Comparison of ENCODE assay signal across 8 mouse cellular contexts in genomic region chr11:29514325-29514681, GRCm38 (mm10). TPM values are rescaled to one million over a fixed set of nuclear protein-coding genes. Genes with fewer than 3 reads are reported as not detected.
DNase-seq lines count a peak whose midpoint lies in the region; ATAC-seq and TF ChIP-seq lines count a peak whose summit lies in the region.

No protein-coding gene starts in this region.

- H3K9me3 ChIP-seq in heart, embryonic 16.5 days (replicated peaks; ENCODE audit: control insufficient read depth, low read length) = peaks cover 4% of the 10 kb centered on the region; the same call in 1 of the 2 replicates
- H3K9me3 ChIP-seq in hindbrain, embryonic 12.5 days (replicated peaks) = no peaks in the 10 kb centered on the region
- H3K9me3 ChIP-seq in midbrain, embryonic 11.5 days (ENCODE audit: control insufficient read depth, low read length) = no peaks in the 10 kb centered on the region

- no peak for DNase-seq in heart, postnatal 36 days
- no peak for DNase-seq in midbrain, embryonic 11.5 days (ENCODE audit: low spot score, missing footprints)
- no peak for DNase-seq in layer of hippocampus, adult 11-12 months (ENCODE audit: low spot score)
- DNase-seq in cerebellum, postnatal 4 days (ENCODE audit: low spot score in 2 of 2) = no peak

- TF ChIP-seq CTCF in bone marrow, adult 2 months (IDR thresholded peaks at IDR 0.05; ENCODE audit: control insufficient read depth, insufficient read depth, low read length) = no peak

- peaks cover 15% of the 10 kb centered on the region; the same call in 1 of the 2 replicates for H3K36me3 ChIP-seq in heart, embryonic 16.5 days (ENCODE audit: control insufficient read depth, insufficient read depth)
- peaks cover 10% of the 10 kb centered on the region for H3K36me3 ChIP-seq in hindbrain, embryonic 12.5 days
- H3K36me3 ChIP-seq in midbrain, embryonic 11.5 days (ENCODE audit: control insufficient read depth, insufficient read depth, low read length) = peaks cover 5% of the 10 kb centered on the region; the same call in 1 of the 2 replicates

- intact Hi-C loops in heart, postnatal 36 days (cut with DNase I) = no loop called here

- peak overlapping the region; percentile 74 for H3K4me2 ChIP-seq in heart, embryonic 16.5 days (ENCODE audit: low read depth, low read length)
- peak overlapping the region; percentile 68 for H3K4me2 ChIP-seq in hindbrain, embryonic 12.5 days (replicated peaks)
- peak overlapping the region; percentile 65 for H3K4me2 ChIP-seq in midbrain, embryonic 11.5 days

- H3K4me3 ChIP-seq in heart, embryonic 16.5 days (ENCODE audit: low read length) = peak overlapping the region; percentile 90
- H3K4me3 ChIP-seq in bone marrow, adult 2 months (replicated peaks; ENCODE audit: control insufficient read depth, low read depth, low read length) = peak overlapping the region; percentile 93
- peak overlapping the region; percentile 56 for H3K4me3 ChIP-seq in hindbrain, embryonic 12.5 days
- peak overlapping the region; percentile 60 for H3K4me3 ChIP-seq in midbrain, embryonic 11.5 days (ENCODE audit: low read depth, low read length)

- 20% methylated on average over 10 of the region's 10 CpGs for WGBS in heart, embryonic 16.5 days
- WGBS in bone marrow, adult 2 months = 2% methylated on average over 10 of the region's 10 CpGs
- 29% methylated on average over 10 of the region's 10 CpGs for WGBS in hindbrain, embryonic 12.5 days
- WGBS in midbrain, embryonic 11.5 days = 32% methylated on average over 10 of the region's 10 CpGs

- H3K9ac ChIP-seq in heart, embryonic 16.5 days (ENCODE audit: low read length) = peak overlapping the region; percentile 83
- H3K9ac ChIP-seq in hindbrain, embryonic 12.5 days = peak overlapping the region; percentile 64
- H3K9ac ChIP-seq in midbrain, embryonic 11.5 days (ENCODE audit: low read length) = peak overlapping the region; percentile 75

- ATAC-seq in heart, embryonic 16.5 days (replicated peaks; ENCODE audit: extremely low read depth, insufficient read depth, low FRiP score) = no peak
- peak; percentile 1; the same call in 1 of the 2 replicates for ATAC-seq in hindbrain, embryonic 12.5 days (ENCODE audit: low FRiP score)
- no peak for ATAC-seq in midbrain, embryonic 11.5 days (ENCODE audit: low FRiP score)
- no peak for ATAC-seq in cerebellum, adult (ENCODE audit: insufficient number of reproducible peaks, low FRiP score, low TSS enrichment)

- TF ChIP-seq POLR2A in bone marrow, adult 2 months (IDR thresholded peaks at IDR 0.05; ENCODE audit: borderline replicate concordance, control insufficient read depth, low read depth, low read length) = no peak

- H3K4me1 ChIP-seq in heart, embryonic 16.5 days (ENCODE audit: control insufficient read depth, insufficient read depth, low read length) = peaks cover 8% of the 10 kb centered on the region
- H3K4me1 ChIP-seq in bone marrow, adult 2 months (ENCODE audit: control insufficient read depth, insufficient read depth, low read length) = no peaks in the 10 kb centered on the region; the same call in 1 of the 2 replicates
- H3K4me1 ChIP-seq in hindbrain, embryonic 12.5 days = peaks cover 3% of the 10 kb centered on the region; the same call in 1 of the 2 replicates
- peaks cover 6% of the 10 kb centered on the region for H3K4me1 ChIP-seq in midbrain, embryonic 11.5 days (ENCODE audit: control insufficient read depth, insufficient read depth, low read length)

- H3K27ac ChIP-seq in heart, embryonic 16.5 days (ENCODE audit: low read length) = peak overlapping the region; percentile 84
- H3K27ac ChIP-seq in bone marrow, adult 2 months (ENCODE audit: control insufficient read depth, insufficient read depth, low read depth, low read length, poor library complexity) = peak overlapping the region; percentile 79; the same call in 1 of the 2 replicates
- H3K27ac ChIP-seq in hindbrain, embryonic 12.5 days = peak overlapping the region; percentile 76; the same call in 1 of the 2 replicates
- H3K27ac ChIP-seq in midbrain, embryonic 11.5 days (ENCODE audit: low read depth, low read length) = no peak overlapping the region

- H3K27me3 ChIP-seq in heart, embryonic 16.5 days (ENCODE audit: control insufficient read depth, insufficient read depth, low read length) = no peaks in the 10 kb centered on the region
- no peaks in the 10 kb centered on the region for H3K27me3 ChIP-seq in hindbrain, embryonic 12.5 days
- no peaks in the 10 kb centered on the region for H3K27me3 ChIP-seq in midbrain, embryonic 11.5 days (ENCODE audit: control insufficient read depth, insufficient read depth, low read length)

RNA-seq across cellular contexts. Expression of gene Prorsd1, which starts 0.5 kb away (rescaled TPM):
- 16.6 and 22.9 TPM in 2 replicates for polyA plus RNA-seq in heart, embryonic 16.5 days (2015; fragmentation: Nextera tagmentation; extraction: Ambion mirVana)
- total RNA-seq in heart, postnatal 36 days (2021) = 10 to 100 TPM; 19.0 to 20.9 TPM
- 9.3 and 13.0 TPM in 2 replicates for polyA plus RNA-seq in bone marrow, adult 2 months (2011; ENCODE audit: insufficient read depth, insufficient read length, low replicate concordance, missing spikeins)
- polyA plus RNA-seq in hindbrain, embryonic 12.5 days (2016; fragmentation: Nextera tagmentation; extraction: Ambion mirVana) = 19.0 and 19.6 TPM in 2 replicates
- 22.6 and 26.2 TPM in 2 replicates for polyA plus RNA-seq in midbrain, embryonic 11.5 days (2014; fragmentation: Nextera tagmentation; extraction: Ambion mirVana)

RNA-seq across cellular contexts. Expression of gene Mtif2, which starts 11.9 kb away (rescaled TPM):
- 45.2 and 59.2 TPM in 2 replicates for polyA plus RNA-seq in heart, embryonic 16.5 days (2015; fragmentation: Nextera tagmentation; extraction: Ambion mirVana)
- 10 to 100 TPM; 53.1 to 64.2 TPM for total RNA-seq in heart, postnatal 36 days (2021)
- polyA plus RNA-seq in bone marrow, adult 2 months (2011; ENCODE audit: insufficient read depth, insufficient read length, low replicate concordance, missing spikeins) = 14.8 and 17.8 TPM in 2 replicates
- 54.7 and 54.8 TPM in 2 replicates for polyA plus RNA-seq in hindbrain, embryonic 12.5 days (2016; fragmentation: Nextera tagmentation; extraction: Ambion mirVana)
- 39.9 and 44.6 TPM in 2 replicates for polyA plus RNA-seq in midbrain, embryonic 11.5 days (2014; fragmentation: Nextera tagmentation; extraction: Ambion mirVana)

RNA-seq across cellular contexts. Expression of gene Clhc1, which starts 33.4 kb away (rescaled TPM):
- 0.14 and 0.20 TPM in 2 replicates for polyA plus RNA-seq in heart, embryonic 16.5 days (2015; fragmentation: Nextera tagmentation; extraction: Ambion mirVana)
- not detected for total RNA-seq in heart, postnatal 36 days (2021)
- not detected in 2 replicates for polyA plus RNA-seq in bone marrow, adult 2 months (2011; ENCODE audit: insufficient read depth, insufficient read length, low replicate concordance, missing spikeins)
- polyA plus RNA-seq in hindbrain, embryonic 12.5 days (2016; fragmentation: Nextera tagmentation; extraction: Ambion mirVana) = 0.29 TPM in 1 of 2 replicates, not detected in the other
- polyA plus RNA-seq in midbrain, embryonic 11.5 days (2014; fragmentation: Nextera tagmentation; extraction: Ambion mirVana) = 0.15 and 0.59 TPM in 2 replicates

RNA-seq across cellular contexts. Expression of gene Rps27a, which starts 33.6 kb away (rescaled TPM):
- 510 and 562 TPM in 2 replicates for polyA plus RNA-seq in heart, embryonic 16.5 days (2015; fragmentation: Nextera tagmentation; extraction: Ambion mirVana)
- 100 to 1,000 TPM; 456 to 501 TPM for total RNA-seq in heart, postnatal 36 days (2021)
- 1,136 and 1,963 TPM in 2 replicates for polyA plus RNA-seq in bone marrow, adult 2 months (2011; ENCODE audit: insufficient read depth, insufficient read length, low replicate concordance, missing spikeins)
- 662 and 771 TPM in 2 replicates for polyA plus RNA-seq in hindbrain, embryonic 12.5 days (2016; fragmentation: Nextera tagmentation; extraction: Ambion mirVana)
- 974 and 996 TPM in 2 replicates for polyA plus RNA-seq in midbrain, embryonic 11.5 days (2014; fragmentation: Nextera tagmentation; extraction: Ambion mirVana)
